Mouse (Mus musculus): Measurements from ENCODE around the gene Exosc8. TPM values are rescaled to one million over a fixed set of nuclear protein-coding genes. Genes with fewer than 3 reads are reported as not detected.

Gene Exosc8
- polyA plus RNA-seq, 2 experiments = 64.1 to 84.5 TPM

DNA sequence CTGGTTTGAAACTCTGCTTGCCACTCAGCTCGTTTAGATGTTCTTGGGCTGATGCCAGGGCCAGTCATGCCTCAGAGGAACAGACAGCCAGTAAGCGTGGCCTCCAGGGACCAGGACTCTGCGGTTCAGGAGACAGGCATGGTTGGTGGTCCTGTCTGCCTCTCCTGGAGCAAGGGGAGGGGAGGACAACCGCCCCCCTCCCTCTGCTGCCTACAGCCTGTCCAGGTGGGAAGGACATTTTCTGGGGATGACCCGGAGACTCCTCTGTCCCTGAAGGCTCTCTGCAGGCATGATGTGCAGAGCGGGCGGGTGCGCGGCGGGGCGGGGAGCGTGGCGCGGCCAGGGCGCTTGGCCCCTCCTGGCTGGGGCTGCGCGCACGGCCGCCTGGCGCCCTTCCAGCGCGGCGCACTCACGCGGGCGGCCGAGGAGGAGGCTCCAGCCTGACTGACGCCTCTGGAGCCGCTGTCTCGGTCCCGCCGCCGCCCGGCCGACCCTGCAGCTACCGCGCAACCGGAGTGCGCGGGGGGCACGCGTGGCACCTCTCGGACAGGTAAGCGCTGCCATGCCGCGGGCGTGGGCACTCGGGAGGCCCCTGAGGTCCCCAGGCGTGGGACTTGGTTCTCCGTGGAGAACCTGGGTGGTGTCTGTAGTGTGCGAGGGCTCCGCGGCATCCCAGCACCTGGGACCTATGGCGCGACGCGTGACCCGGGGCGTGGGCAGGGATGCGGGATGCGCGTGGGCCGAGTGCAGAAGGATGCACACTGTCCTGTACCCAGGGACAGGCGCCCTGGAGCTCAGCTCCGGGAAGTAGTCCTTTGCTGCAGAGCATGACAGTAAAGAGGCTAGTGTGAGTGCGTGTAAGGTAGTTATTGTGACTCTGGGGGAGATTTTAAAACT lies 20.2 kb upstream of the Exosc8 start, which contains the start of gene Smad9:
Gene Smad9 (plus strand): TSS at position 438 of the 897 bp plus-strand sequence.
- H3K27ac ChIP-seq = no peak within 1 kb of the TSS
- H3K9ac ChIP-seq (replicated peaks) = no peak within 1 kb of the TSS
- H3K4me2 ChIP-seq (ENCODE audit: low read depth) = peak within 1 kb of the TSS; percentile 61
- H3K4me3 ChIP-seq (ENCODE audit: insufficient read depth in 1 of 2, low read depth in 2 of 2, low read length in 2 of 2) = peak within 1 kb of the TSS; percentile 46 to 48
- H3K4me1 ChIP-seq (replicated peaks; ENCODE audit: control insufficient read depth in 2 of 2, insufficient read depth in 2 of 2, low read length in 1 of 2) = no peaks in the 10 kb centered on the region
- no peaks in the 10 kb centered on the region for H3K36me3 ChIP-seq (replicated peaks; ENCODE audit: control insufficient read depth, insufficient read depth, low read depth)
- no peak for DNase-seq (ENCODE audit: low read depth in 3 of 3, low spot score in 3 of 3)
- peaks cover 19% of the 10 kb centered on the region for H3K27me3 ChIP-seq (ENCODE audit: control insufficient read depth, insufficient read depth, low read length)
- no peaks in the 10 kb centered on the region for H3K9me3 ChIP-seq (ENCODE audit: control insufficient read depth, low read length)
- no peak for ATAC-seq (ENCODE audit: insufficient read depth)
- TF ChIP-seq EP300 (IDR thresholded peaks at IDR 0.05; ENCODE audit: low read depth) (no peak), CTCF (IDR thresholded peaks at IDR 0.05; ENCODE audit: low read depth) (no peak)
- WGBS (ENCODE audit: insufficient replicate concordance) = 2% methylated on average over 53 of the region's 66 CpGs

DNA sequence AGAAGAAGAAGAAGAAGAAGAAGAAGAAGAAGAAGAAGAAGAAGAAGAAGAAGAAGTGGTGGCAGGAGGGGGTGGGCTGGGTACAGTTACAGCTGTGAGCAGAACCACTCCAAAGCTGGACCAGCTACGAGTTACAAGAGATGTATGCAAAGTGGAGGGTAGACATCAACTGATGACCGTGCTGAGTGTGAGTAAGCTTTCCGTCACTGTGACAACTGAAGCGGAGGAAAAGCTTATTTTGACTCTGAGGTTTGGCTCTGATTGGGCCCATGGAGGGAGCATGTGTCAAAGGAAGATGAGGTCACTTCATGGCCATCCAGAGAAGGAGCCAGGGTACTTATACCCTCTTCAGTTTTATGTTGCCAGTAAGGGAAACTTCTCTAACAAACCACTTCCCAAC lies 18.2 kb upstream of the Exosc8 start:
- no peaks in the 10 kb centered on the region for H3K9me3 ChIP-seq (ENCODE audit: control insufficient read depth, low read length)
- no peak overlapping the region for H3K4me2 ChIP-seq (ENCODE audit: low read depth)
- H3K27me3 ChIP-seq (ENCODE audit: control insufficient read depth, insufficient read depth, low read length) = peaks cover 19% of the 10 kb centered on the region
- WGBS (ENCODE audit: insufficient replicate concordance) = 56% methylated on average over 4 of the region's 4 CpGs
- peaks cover 5% of the 10 kb centered on the region for H3K36me3 ChIP-seq (replicated peaks; ENCODE audit: control insufficient read depth, insufficient read depth, low read depth)
- no peak overlapping the region for H3K4me3 ChIP-seq (ENCODE audit: insufficient read depth in 1 of 2, low read depth in 2 of 2, low read length in 2 of 2)
- no peaks in the 10 kb centered on the region for H3K4me1 ChIP-seq (replicated peaks; ENCODE audit: control insufficient read depth in 2 of 2, insufficient read depth in 2 of 2, low read length in 1 of 2)
- no peak for DNase-seq (ENCODE audit: low read depth in 3 of 3, low spot score in 3 of 3)
- ATAC-seq (ENCODE audit: insufficient read depth) = no peak
- no peak overlapping the region for H3K9ac ChIP-seq (replicated peaks)
- H3K27ac ChIP-seq = no peak overlapping the region
- no peak for TF ChIP-seq CTCF (IDR thresholded peaks at IDR 0.05; ENCODE audit: low read depth)
- TF ChIP-seq EP300 (IDR thresholded peaks at IDR 0.05; ENCODE audit: low read depth) = no peak

DNA sequence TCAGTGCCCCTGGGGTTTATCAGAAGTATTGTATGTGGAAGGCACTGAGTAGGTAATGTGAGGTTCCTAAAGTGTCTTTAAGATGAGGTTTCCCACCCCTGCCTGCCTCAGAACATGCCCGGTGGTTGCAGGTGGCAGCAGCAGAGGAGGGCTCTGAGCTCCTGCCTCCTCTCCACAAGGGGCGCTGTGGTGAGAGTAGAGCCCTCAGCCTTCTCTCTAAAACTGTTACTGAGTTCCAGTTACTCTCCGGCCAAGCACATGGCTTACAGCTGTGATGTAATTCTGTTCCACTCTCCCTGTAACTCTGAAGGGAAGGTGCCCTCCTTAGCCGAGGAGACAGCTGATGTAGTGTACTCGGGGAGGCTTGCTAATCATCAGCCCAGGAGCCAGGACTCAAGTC lies 10.6 kb upstream of the Exosc8 start:
- Histone ChIP-seq H3K9me3 (ENCODE audit: control insufficient read depth, low read length) (no peaks in the 10 kb centered on the region), H3K9ac (replicated peaks) (no peak overlapping the region), H3K4me3 (ENCODE audit: insufficient read depth in 1 of 2, low read depth in 2 of 2, low read length in 2 of 2) (no peak overlapping the region), H3K36me3 (replicated peaks; ENCODE audit: control insufficient read depth, insufficient read depth, low read depth) (peaks cover 30% of the 10 kb centered on the region), H3K27ac (no peak overlapping the region), H3K4me2 (ENCODE audit: low read depth) (no peak overlapping the region), H3K4me1 (replicated peaks; ENCODE audit: control insufficient read depth in 2 of 2, insufficient read depth in 2 of 2, low read length in 1 of 2) (no peaks in the 10 kb centered on the region), H3K27me3 (ENCODE audit: control insufficient read depth, insufficient read depth, low read length) (no peaks in the 10 kb centered on the region)
- no peak for ATAC-seq (ENCODE audit: insufficient read depth)
- TF ChIP-seq EP300 (IDR thresholded peaks at IDR 0.05; ENCODE audit: low read depth) = no peak
- TF ChIP-seq CTCF (IDR thresholded peaks at IDR 0.05; ENCODE audit: low read depth) = peak; percentile 71
- 60% methylated on average over 5 of the region's 5 CpGs for WGBS (ENCODE audit: insufficient replicate concordance)
- no peak for DNase-seq (ENCODE audit: low read depth in 3 of 3, low spot score in 3 of 3)

DNA sequence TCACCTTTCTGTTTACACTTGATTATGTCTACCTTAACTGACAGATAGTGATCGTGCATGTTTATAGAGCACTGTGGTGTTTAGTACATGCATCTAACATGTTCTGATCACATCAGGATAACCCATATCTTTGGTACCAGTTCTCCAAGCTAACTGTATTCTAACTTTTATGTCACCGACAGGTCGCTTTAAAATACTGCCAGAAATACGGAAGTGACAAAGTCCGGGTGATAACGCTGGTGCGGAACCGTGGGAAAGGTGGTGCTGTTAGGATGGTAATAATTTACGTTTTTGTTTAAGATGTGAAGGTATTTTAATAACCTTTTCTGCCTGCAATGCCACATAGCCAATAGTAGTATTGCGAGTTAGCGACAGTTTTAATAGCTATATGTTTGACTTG lies 6.8 kb upstream of the Exosc8 start:
- H3K27ac ChIP-seq = no peak overlapping the region
- no peaks in the 10 kb centered on the region for H3K9me3 ChIP-seq (ENCODE audit: control insufficient read depth, low read length)
- WGBS (ENCODE audit: insufficient replicate concordance) = 87% methylated on average over 11 of the region's 11 CpGs
- H3K9ac ChIP-seq (replicated peaks) = no peak overlapping the region
- no peaks in the 10 kb centered on the region for H3K27me3 ChIP-seq (ENCODE audit: control insufficient read depth, insufficient read depth, low read length)
- no peaks in the 10 kb centered on the region for H3K4me1 ChIP-seq (replicated peaks; ENCODE audit: control insufficient read depth in 2 of 2, insufficient read depth in 2 of 2, low read length in 1 of 2)
- no peak overlapping the region for H3K4me2 ChIP-seq (ENCODE audit: low read depth)
- DNase-seq (ENCODE audit: low read depth in 3 of 3, low spot score in 3 of 3) (no peak), ATAC-seq (ENCODE audit: insufficient read depth) (no peak)
- TF ChIP-seq CTCF (IDR thresholded peaks at IDR 0.05; ENCODE audit: low read depth) (no peak), EP300 (IDR thresholded peaks at IDR 0.05; ENCODE audit: low read depth) (no peak)
- no peak overlapping the region for H3K4me3 ChIP-seq (ENCODE audit: insufficient read depth in 1 of 2, low read depth in 2 of 2, low read length in 2 of 2)
- peaks cover 25% of the 10 kb centered on the region for H3K36me3 ChIP-seq (replicated peaks; ENCODE audit: control insufficient read depth, insufficient read depth, low read depth)

DNA sequence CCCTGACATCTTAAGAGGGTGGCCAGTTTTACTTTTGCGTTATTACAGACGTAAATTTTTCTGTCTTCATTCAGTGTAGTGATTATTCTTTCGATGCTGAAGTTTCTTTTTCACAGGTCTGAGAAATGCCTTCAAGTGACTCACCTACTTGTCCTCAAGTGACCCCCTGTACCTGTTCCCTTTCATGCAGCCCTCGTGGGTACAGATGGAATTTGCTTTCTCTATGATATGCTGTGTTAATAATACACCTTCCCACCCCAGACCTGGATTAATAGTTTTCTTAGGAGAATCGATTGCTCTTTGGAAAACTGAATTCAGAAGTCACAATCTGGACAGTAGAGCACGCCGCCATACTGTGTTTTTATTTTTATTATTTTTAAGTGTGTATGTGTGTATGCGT lies 2.1 kb upstream of the Exosc8 start:
- DNase-seq (ENCODE audit: low read depth in 3 of 3, low spot score in 3 of 3) = no peak
- Histone ChIP-seq H3K9ac (replicated peaks) (no peak overlapping the region), H3K4me2 (ENCODE audit: low read depth) (no peak overlapping the region), H3K27me3 (ENCODE audit: control insufficient read depth, insufficient read depth, low read length) (no peaks in the 10 kb centered on the region), H3K36me3 (replicated peaks; ENCODE audit: control insufficient read depth, insufficient read depth, low read depth) (peaks cover 15% of the 10 kb centered on the region), H3K4me1 (replicated peaks; ENCODE audit: control insufficient read depth in 2 of 2, insufficient read depth in 2 of 2, low read length in 1 of 2) (peaks cover 4 to 12% of the 10 kb centered on the region in 2 experiments; a peak in 3 of 4 replicates), H3K9me3 (ENCODE audit: control insufficient read depth, low read length) (no peaks in the 10 kb centered on the region), H3K27ac (no peak overlapping the region), H3K4me3 (ENCODE audit: insufficient read depth in 1 of 2, low read depth in 2 of 2, low read length in 2 of 2) (no peak overlapping the region)
- 84% methylated on average over 8 of the region's 8 CpGs for WGBS (ENCODE audit: insufficient replicate concordance)
- TF ChIP-seq CTCF (IDR thresholded peaks at IDR 0.05; ENCODE audit: low read depth) (no peak), EP300 (IDR thresholded peaks at IDR 0.05; ENCODE audit: low read depth) (no peak)
- ATAC-seq (ENCODE audit: insufficient read depth) = no peak

Measured in liver, embryonic 14.5 days (tissue).